Mouse (Mus musculus) spleen, embryonic (tissue): ENCODE data around the gene Gm21425.
"Not testable (repeated sequence)": the region's sequence is repeated elsewhere in the genome, so short reads cannot be mapped to it uniquely, and the experiment has no call there.

Experiments
- CTCF ChIA-PET: fragments of 350-600 bp; sonication (Branson Sonifier 250); formaldehyde crosslinking; loops from one replicate; lab custom pipeline; 2022; lab: Charles Lee

Gm21425 gene

DNA sequence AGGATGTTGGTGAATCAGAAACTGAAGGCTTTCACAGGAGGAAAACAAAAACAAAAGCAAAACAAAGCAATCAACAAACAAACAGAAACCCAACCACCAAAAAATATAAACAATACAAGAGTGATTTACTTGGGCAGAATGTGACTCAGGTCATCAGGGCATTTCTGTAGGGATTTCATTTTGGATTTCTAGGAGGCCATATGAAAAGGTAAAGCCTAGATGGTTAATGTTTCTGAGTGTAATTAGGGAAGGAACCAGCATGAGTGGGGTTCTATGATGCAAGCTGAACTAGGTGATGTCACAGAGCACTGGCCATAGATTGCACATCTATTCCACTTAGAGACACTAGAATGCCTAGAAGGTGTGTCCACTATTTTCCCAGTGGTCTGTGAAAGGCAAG lies at the start of gene Gm21425:
Gene Gm21425 (plus strand): TSS at position 301 of the 400 bp plus-strand sequence.
- CTCF ChIA-PET: not testable (repeated sequence)

DNA sequence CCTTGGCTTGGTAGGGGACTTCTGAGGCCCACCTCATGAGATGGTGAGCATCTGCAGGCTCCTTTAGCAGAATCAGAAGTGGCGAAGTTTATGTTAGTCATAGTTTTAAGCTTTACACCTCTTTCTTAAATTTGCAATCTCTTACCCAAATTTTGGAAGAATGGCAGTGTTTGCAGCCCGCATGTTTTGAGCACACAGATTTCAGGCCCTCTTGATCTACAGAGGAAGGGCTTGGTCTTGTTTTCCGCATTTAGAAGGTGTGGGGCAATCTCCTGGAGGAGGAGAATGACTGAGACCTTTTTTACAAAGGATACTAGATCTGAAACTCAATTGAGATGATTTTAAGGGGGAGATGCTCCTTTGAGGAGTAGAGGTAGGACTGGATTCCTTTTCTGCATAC lies 28.4 kb upstream of the Gm21425 start, which contains the start of gene Gm21891:
Gene Gm21891 (minus strand): TSS at position 101 of the 400 bp plus-strand sequence.
- CTCF ChIA-PET: not testable (repeated sequence)
